Mouse (Mus musculus): Measurements from ENCODE around the gene Hhip.

DNA sequence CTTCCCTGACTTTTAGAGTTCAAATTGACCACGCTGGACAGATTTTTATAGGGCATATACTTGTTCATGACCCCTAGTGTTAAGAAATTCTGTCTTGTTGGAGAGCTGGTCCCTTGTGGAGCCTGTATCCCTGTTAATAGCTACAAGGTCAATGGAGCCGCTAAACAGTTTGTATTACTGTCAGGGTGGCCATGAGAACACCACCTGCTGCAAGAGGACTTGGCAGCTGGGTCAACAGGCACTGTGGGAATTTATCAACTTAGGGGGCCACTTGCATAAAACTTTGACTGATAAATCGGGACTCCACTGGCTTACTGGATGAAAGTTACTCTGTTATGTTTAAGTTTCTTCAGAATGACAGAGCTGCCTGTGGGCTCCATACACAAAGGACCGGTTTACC, 75.7 kb downstream of the Hhip start:
- TF ChIP-seq POLR2A (IDR thresholded peaks at IDR 0.05; ENCODE audit: low read depth, low read length), result no peak
- TF ChIP-seq CTCF (IDR thresholded peaks at IDR 0.05; ENCODE audit: extremely low read depth, insufficient read depth, insufficient read length, insufficient replicate concordance), result no peak

Measured in spleen, adult 2 months (tissue).